Mouse (Mus musculus): ENCODE measurements around the gene Atp6v1g2. TPM values are rescaled to one million over a fixed set of nuclear protein-coding genes. Genes with fewer than 3 reads are reported as not detected.
A peak's percentile ranks its signal among the peaks of the same experiment; 100 is the strongest.

The Atp6v1g2 gene
- polyA plus RNA-seq, 1 experiment from 2014 or later, result 2.9 TPM

GRCm38 (mm10) chr17:35236996-35237395 is 3.5 kb downstream of the Atp6v1g2 start:
- H3K9me3 ChIP-seq (ENCODE audit: control insufficient read depth, low read length), result no peaks in the 10 kb centered on the region
- no peak overlapping the region for H3K4me2 ChIP-seq
- ATAC-seq (replicated peaks; ENCODE audit: low FRiP score) (no peak), DNase-seq (ENCODE audit: low spot score) (no peak)
- H3K4me3 ChIP-seq (ENCODE audit: low read depth, low read length), result no peak overlapping the region
- WGBS, result 81% methylated on average over 9 of the region's 9 CpGs
- H3K4me1 ChIP-seq (replicated peaks; ENCODE audit: control insufficient read depth, insufficient read depth, low read length), result peaks cover 24% of the 10 kb centered on the region
- H3K36me3 ChIP-seq (ENCODE audit: control insufficient read depth, insufficient read depth, low read length), result peaks cover 6% of the 10 kb centered on the region; the same call in 1 of the 2 replicates
- no peak overlapping the region for H3K27ac ChIP-seq (ENCODE audit: low read depth, low read length)
- H3K9ac ChIP-seq (ENCODE audit: low read depth, low read length), result no peak overlapping the region
- no peaks in the 10 kb centered on the region for H3K27me3 ChIP-seq (replicated peaks; ENCODE audit: control insufficient read depth, insufficient read depth, low read length)

- peaks cover 21% of the 10 kb centered on the region for H3K4me1 ChIP-seq (replicated peaks; ENCODE audit: control insufficient read depth, insufficient read depth, low read length)
- 91% methylated on average over 12 of the region's 12 CpGs for WGBS
- no peak for ATAC-seq (replicated peaks; ENCODE audit: low FRiP score)
Measured at GRCm38 (mm10) chr17:35237504-35237903, 4.0 kb downstream of the Atp6v1g2 start.

GRCm38 (mm10) chr17:35239700-35240099 is 6.2 kb downstream of the Atp6v1g2 start:
- WGBS, result 76% methylated on average over 5 of the region's 5 CpGs
- Histone ChIP-seq H3K4me1 (replicated peaks; ENCODE audit: control insufficient read depth, insufficient read depth, low read length) (peaks cover 27% of the 10 kb centered on the region), H3K27me3 (replicated peaks; ENCODE audit: control insufficient read depth, insufficient read depth, low read length) (no peaks in the 10 kb centered on the region), H3K27ac (ENCODE audit: low read depth, low read length) (no peak overlapping the region), H3K4me2 (no peak overlapping the region; the same call in 1 of the 2 replicates), H3K36me3 (ENCODE audit: control insufficient read depth, insufficient read depth, low read length) (peaks cover 12% of the 10 kb centered on the region), H3K4me3 (ENCODE audit: low read depth, low read length) (no peak overlapping the region), H3K9ac (ENCODE audit: low read depth, low read length) (no peak overlapping the region), H3K9me3 (ENCODE audit: control insufficient read depth, low read length) (no peaks in the 10 kb centered on the region)
- ATAC-seq (replicated peaks; ENCODE audit: low FRiP score), result no peak
- no peak for DNase-seq (ENCODE audit: low spot score)

More at GRCm38 (mm10) chr17:35237504-35237903, 4.0 kb downstream of the Atp6v1g2 start:
- H3K9me3 ChIP-seq (ENCODE audit: control insufficient read depth, low read length), result no peaks in the 10 kb centered on the region
- DNase-seq (ENCODE audit: low spot score), result no peak
- H3K27me3 ChIP-seq (replicated peaks; ENCODE audit: control insufficient read depth, insufficient read depth, low read length), result no peaks in the 10 kb centered on the region
- H3K9ac ChIP-seq (ENCODE audit: low read depth, low read length), result no peak overlapping the region
- peaks cover 6% of the 10 kb centered on the region; the same call in 1 of the 2 replicates for H3K36me3 ChIP-seq (ENCODE audit: control insufficient read depth, insufficient read depth, low read length)
- H3K4me3 ChIP-seq (ENCODE audit: low read depth, low read length), result no peak overlapping the region
- H3K4me2 ChIP-seq, result no peak overlapping the region
- H3K27ac ChIP-seq (ENCODE audit: low read depth, low read length), result no peak overlapping the region

GRCm38 (mm10) chr17:35240384-35241304 is 7.2 kb downstream of the Atp6v1g2 start:
- H3K4me1 ChIP-seq (replicated peaks; ENCODE audit: control insufficient read depth, insufficient read depth, low read length), result peaks cover 34% of the 10 kb centered on the region
- H3K27me3 ChIP-seq (replicated peaks; ENCODE audit: control insufficient read depth, insufficient read depth, low read length), result no peaks in the 10 kb centered on the region
- peak overlapping the region; percentile 94 for H3K4me3 ChIP-seq (ENCODE audit: low read depth, low read length)
- H3K9ac ChIP-seq (ENCODE audit: low read depth, low read length), result peak overlapping the region; percentile 59
- 34% methylated on average over 12 of the region's 12 CpGs for WGBS
- H3K36me3 ChIP-seq (ENCODE audit: control insufficient read depth, insufficient read depth, low read length), result peaks cover 20% of the 10 kb centered on the region
- DNase-seq (ENCODE audit: low spot score) (no peak), ATAC-seq (replicated peaks; ENCODE audit: low FRiP score) (no peak)
- H3K4me2 ChIP-seq, result peak overlapping the region; percentile 83
- H3K27ac ChIP-seq (ENCODE audit: low read depth, low read length), result peak overlapping the region; percentile 98
- H3K9me3 ChIP-seq (ENCODE audit: control insufficient read depth, low read length), result no peaks in the 10 kb centered on the region

GRCm38 (mm10) chr17:35241305-35242014 is 8.0 kb downstream of the Atp6v1g2 start, which contains the start of gene Ddx39b:
Gene Ddx39b, plus strand, starts transcription at chr17:35241746.
- Histone ChIP-seq H3K4me2 (peak within 1 kb of the TSS; percentile 83), H3K9ac (ENCODE audit: low read depth, low read length) (peak within 1 kb of the TSS; percentile 99), H3K4me3 (ENCODE audit: low read depth, low read length) (peak within 1 kb of the TSS; percentile 94), H3K9me3 (ENCODE audit: control insufficient read depth, low read length) (no peaks in the 10 kb centered on the region), H3K27ac (ENCODE audit: low read depth, low read length) (peak within 1 kb of the TSS; percentile 98), H3K27me3 (replicated peaks; ENCODE audit: control insufficient read depth, insufficient read depth, low read length) (no peaks in the 10 kb centered on the region), H3K36me3 (ENCODE audit: control insufficient read depth, insufficient read depth, low read length) (peaks cover 28% of the 10 kb centered on the region), H3K4me1 (replicated peaks; ENCODE audit: control insufficient read depth, insufficient read depth, low read length) (peaks cover 31% of the 10 kb centered on the region)
- WGBS, result under 1% methylated on average over 69 of the region's 69 CpGs
- ATAC-seq (replicated peaks; ENCODE audit: low FRiP score), result peak; percentile 87
- peak; percentile 96 for DNase-seq (ENCODE audit: low spot score)

GRCm38 (mm10) chr17:35242015-35242941 is 8.8 kb downstream of the Atp6v1g2 start:
- H3K9me3 ChIP-seq (ENCODE audit: control insufficient read depth, low read length), result no peaks in the 10 kb centered on the region
- peak; percentile 61 for ATAC-seq (replicated peaks; ENCODE audit: low FRiP score)
- peak overlapping the region; percentile 94 for H3K4me3 ChIP-seq (ENCODE audit: low read depth, low read length)
- peaks cover 29% of the 10 kb centered on the region for H3K4me1 ChIP-seq (replicated peaks; ENCODE audit: control insufficient read depth, insufficient read depth, low read length)
- peaks cover 36% of the 10 kb centered on the region for H3K36me3 ChIP-seq (ENCODE audit: control insufficient read depth, insufficient read depth, low read length)
- H3K27me3 ChIP-seq (replicated peaks; ENCODE audit: control insufficient read depth, insufficient read depth, low read length), result no peaks in the 10 kb centered on the region
- peak overlapping the region; percentile 83 for H3K4me2 ChIP-seq
- under 1% methylated on average over 55 of the region's 55 CpGs for WGBS
- H3K9ac ChIP-seq (ENCODE audit: low read depth, low read length), result peak overlapping the region; percentile 99
- H3K27ac ChIP-seq (ENCODE audit: low read depth, low read length), result peak overlapping the region; percentile 98
- DNase-seq (ENCODE audit: low spot score), result peak; percentile 64

GRCm38 (mm10) chr17:35243086-35243485 is 9.6 kb downstream of the Atp6v1g2 start:
- Histone ChIP-seq H3K4me2 (peak overlapping the region; percentile 83), H3K4me3 (ENCODE audit: low read depth, low read length) (peak overlapping the region; percentile 94), H3K9me3 (ENCODE audit: control insufficient read depth, low read length) (no peaks in the 10 kb centered on the region), H3K36me3 (ENCODE audit: control insufficient read depth, insufficient read depth, low read length) (peaks cover 43% of the 10 kb centered on the region), H3K27me3 (replicated peaks; ENCODE audit: control insufficient read depth, insufficient read depth, low read length) (no peaks in the 10 kb centered on the region), H3K4me1 (replicated peaks; ENCODE audit: control insufficient read depth, insufficient read depth, low read length) (peaks cover 29% of the 10 kb centered on the region), H3K9ac (ENCODE audit: low read depth, low read length) (peak overlapping the region; percentile 99), H3K27ac (ENCODE audit: low read depth, low read length) (peak overlapping the region; percentile 98)
- DNase-seq (ENCODE audit: low spot score), result no peak
- ATAC-seq (replicated peaks; ENCODE audit: low FRiP score), result no peak
- 15% methylated on average over 16 of the region's 16 CpGs for WGBS

- 89% methylated on average over 2 of the region's 2 CpGs for WGBS
- ATAC-seq (replicated peaks; ENCODE audit: low FRiP score), result no peak
- peaks cover 29% of the 10 kb centered on the region for H3K4me1 ChIP-seq (replicated peaks; ENCODE audit: control insufficient read depth, insufficient read depth, low read length)
Measured at GRCm38 (mm10) chr17:35244999-35245398, 11.5 kb downstream of the Atp6v1g2 start.

More at GRCm38 (mm10) chr17:35244999-35245398, 11.5 kb downstream of the Atp6v1g2 start:
- DNase-seq (ENCODE audit: low spot score), result no peak
- Histone ChIP-seq H3K4me2 (peak overlapping the region; percentile 83), H3K9me3 (ENCODE audit: control insufficient read depth, low read length) (no peaks in the 10 kb centered on the region), H3K27me3 (replicated peaks; ENCODE audit: control insufficient read depth, insufficient read depth, low read length) (no peaks in the 10 kb centered on the region), H3K36me3 (ENCODE audit: control insufficient read depth, insufficient read depth, low read length) (peaks cover 61% of the 10 kb centered on the region), H3K9ac (ENCODE audit: low read depth, low read length) (peak overlapping the region; percentile 99), H3K4me3 (ENCODE audit: low read depth, low read length) (peak overlapping the region; percentile 94; the same call in 1 of the 2 replicates), H3K27ac (ENCODE audit: low read depth, low read length) (no peak overlapping the region)
